Mouse (Mus musculus) v-Abl transformed pro-B cells (cell line): ENCODE results near the gene Pitpnb.

Source experiments
- in situ Hi-C, 2 experiments: fragments of 400-800 bp; cut with MboI; formaldehyde crosslinking; loops; one replicate each; pipeline ENCODE4 v1.15.1; 2025; ENCODE audit not compliant: unreplicated experiment in 2 of 2

Gene Pitpnb

DNA sequence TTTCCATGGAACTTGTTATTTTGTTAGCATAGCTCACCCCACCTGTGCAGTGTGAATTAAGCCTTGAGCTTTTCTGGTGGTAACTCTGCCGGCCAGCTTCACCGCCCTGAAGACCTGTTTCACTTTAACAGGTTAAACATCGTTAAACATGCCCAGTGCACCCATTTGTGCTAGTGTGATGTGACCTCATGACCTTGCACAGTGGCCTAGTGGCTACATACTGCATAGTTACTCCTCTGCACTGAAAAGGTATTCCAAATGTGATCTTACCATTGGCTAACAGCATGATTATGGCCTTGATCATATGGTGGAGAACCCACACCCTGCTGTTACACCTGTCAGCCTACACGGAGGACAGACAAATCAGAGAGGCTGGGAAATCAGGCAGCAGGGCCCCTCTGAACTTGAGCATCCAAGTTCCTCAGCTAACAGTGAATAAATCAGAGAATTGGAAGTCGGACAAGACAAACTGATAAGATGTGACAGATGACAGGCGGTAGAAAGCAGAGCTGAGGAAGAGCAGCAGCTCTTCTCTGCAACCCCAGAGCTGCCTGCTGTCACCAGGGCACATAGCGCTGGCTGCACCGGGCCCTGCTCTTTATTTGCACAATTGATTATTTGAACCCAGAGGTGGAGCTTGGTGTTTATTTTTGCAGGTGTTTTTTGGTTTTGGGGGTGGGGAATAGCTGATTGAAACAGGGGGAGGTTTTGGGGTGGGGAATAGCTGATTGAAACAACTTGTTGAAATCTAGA lies 5.6 kb downstream of the Pitpnb start:
- in situ Hi-C loops, result loop anchor here (5.0 to 25.0 kb wide), 5 partner anchors 64 to 1001 kb away; partner anchors contain the start of genes Hps4 (in 1 of the 2), Pus1 (in 1 of the 2), Srrd (in 1 of the 2) and Tfip11 (in 1 of the 2)

DNA sequence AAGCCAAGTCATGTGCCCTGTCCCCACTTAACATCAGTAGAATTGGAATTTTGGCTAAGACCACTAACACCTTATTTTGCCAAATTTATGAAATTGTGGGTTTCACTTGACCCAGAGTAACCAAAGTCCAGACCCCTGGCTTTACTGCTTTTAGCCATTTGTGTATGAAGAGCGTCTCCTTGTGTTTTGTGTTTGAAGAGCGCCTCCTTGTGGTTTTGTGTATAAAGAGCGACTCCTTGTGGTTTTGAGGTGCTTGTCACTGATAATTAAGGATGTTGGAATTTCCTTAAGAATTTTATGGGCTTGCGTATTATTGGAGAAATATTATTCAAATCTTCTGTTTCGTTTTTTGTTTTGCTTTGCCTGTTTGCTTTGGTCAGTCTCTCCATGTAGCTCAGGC lies 11.0 kb downstream of the Pitpnb start:
- in situ Hi-C loops, result loop anchor here (5.0 to 25.0 kb wide), 2 partner anchors 69 to 996 kb away; partner anchors contain the start of genes Hps4 (in 1 of the 2), Srrd (in 1 of the 2) and Tfip11 (in 1 of the 2)

DNA sequence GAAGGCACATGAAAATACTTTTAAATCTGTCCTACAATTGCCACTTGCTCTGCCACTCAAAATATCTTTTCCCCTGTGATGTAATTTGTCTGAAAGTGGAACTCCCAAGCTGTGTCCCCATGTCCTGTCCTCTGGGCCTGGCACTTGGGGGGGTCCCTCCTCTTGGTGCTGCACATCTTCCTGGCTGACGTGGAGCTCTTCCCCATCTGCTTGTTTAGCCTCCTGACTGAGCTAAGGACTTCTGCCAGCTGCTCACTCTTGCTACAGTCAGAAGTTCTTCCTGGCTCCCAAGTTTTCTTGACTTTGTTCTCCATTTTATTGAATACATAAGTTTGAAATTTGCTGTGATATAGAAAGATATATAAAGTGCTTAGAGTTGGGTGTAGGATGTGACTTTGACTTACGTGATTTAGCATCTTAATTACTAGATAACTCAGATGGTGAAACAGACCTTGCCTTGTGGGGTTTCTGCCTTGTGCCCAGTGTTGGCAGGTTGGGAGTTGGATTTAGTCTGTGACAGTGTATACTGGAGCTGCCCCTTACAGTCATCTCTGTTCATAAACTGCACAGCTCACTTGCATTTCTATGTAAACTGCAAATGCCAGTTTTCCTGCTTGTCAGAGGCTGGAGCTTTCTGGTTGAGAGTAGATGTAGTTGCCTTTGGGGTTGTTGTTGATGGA lies 14.3 kb downstream of the Pitpnb start:
- in situ Hi-C loops, result loop anchor here (5.0 to 25.0 kb wide), 2 partner anchors 73 to 992 kb away; partner anchors contain the start of genes Hps4 (in 1 of the 2), Srrd (in 1 of the 2) and Tfip11 (in 1 of the 2)

DNA sequence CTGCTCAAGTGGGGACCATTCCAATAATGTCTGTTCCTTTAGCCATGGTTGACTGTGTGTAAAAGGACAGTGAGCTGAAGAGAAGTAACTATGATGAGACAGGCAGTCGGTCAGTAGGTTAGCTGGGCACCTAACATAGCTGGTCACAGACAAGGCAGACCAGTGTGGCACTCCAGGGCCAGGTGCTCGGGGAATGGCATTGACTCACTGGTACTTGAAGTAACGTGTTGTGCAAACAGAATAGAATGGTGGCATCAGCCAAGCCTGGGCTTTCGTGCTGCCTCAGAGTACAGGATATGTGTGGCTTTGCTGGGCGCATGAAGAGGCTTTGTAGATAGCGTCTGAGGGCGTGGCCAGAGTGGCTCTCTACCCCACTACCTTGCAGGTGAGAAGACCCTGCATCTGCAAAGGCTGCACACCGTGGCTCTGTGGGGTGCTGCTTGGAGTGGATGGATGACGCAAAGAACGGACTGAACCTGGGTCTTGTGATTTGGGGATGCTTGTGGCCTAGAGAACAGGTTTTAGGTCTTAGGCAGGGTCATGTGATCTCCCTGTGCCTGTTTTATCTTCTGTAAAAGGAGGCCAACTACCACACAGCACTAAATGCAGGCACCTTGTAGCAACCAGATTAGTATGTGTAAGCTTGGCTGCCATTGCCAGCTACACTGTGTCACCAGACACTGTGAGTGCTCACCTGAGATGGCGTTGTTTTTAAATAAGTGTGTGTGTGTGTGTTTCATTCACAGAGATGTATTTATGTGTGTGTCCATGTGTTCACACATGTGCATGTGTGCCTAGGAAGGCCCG lies 26.5 kb downstream of the Pitpnb start:
- in situ Hi-C loops, result no loop called here

DNA sequence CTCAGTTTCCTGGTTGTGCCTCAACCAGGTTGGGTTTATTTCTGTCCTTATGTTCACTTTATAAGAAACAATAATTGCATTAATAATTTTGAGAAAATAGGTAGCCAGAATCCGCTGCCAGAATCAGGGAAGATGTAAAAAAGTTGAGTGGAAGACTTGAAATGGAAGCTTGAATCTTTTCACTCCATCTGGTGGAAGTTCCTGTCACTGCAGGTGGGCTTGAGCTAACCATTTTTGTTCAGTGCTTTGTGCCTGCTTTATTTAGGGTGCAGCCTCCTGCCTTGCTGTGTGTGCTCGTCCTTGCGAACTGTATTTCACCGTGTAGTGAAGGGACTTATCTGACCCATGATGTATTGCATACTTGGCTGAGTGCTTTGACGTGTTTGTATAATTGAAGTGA lies 30.0 kb downstream of the Pitpnb start:
- in situ Hi-C loops, result no loop called here

DNA sequence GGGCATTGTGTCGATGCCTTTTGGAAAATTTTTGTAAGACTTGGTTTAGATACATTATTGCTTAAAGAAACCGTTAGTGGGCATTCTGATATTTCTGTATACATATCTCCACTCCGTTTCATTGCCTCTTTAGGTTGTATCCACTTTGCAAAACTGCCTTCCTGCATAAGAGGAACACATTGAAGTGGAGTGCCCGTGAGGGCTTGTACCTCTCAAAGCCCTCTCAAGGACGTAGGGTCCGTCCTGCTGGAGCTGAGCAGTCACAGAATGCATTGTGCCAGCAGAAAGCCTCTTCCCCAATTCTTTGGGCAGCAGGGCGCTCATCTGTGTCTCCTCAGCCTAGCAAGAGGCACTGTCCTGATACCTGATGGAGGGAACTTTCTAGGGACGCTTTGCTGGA lies 30.5 kb downstream of the Pitpnb start:
- in situ Hi-C loops, result no loop called here

DNA sequence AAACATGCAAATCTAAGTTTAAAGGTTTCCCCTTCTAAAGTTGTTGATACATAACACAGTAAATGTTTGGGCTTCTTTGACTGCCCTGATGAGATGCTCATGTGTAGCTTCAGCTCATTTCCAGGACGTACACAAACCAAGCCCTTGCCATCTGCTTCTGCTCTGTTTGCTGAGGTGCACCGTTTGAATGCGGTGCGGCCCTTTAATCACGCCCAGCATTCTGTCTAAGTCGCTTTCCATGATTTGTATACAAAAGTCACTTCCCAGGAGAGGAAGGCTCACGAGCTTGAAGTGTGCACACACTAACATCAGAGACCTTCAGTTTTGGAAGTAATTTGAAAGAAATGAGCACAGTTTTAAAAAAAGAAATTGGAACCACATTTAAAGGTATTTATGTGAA lies 31.3 kb downstream of the Pitpnb start:
- in situ Hi-C loops, result no loop called here

DNA sequence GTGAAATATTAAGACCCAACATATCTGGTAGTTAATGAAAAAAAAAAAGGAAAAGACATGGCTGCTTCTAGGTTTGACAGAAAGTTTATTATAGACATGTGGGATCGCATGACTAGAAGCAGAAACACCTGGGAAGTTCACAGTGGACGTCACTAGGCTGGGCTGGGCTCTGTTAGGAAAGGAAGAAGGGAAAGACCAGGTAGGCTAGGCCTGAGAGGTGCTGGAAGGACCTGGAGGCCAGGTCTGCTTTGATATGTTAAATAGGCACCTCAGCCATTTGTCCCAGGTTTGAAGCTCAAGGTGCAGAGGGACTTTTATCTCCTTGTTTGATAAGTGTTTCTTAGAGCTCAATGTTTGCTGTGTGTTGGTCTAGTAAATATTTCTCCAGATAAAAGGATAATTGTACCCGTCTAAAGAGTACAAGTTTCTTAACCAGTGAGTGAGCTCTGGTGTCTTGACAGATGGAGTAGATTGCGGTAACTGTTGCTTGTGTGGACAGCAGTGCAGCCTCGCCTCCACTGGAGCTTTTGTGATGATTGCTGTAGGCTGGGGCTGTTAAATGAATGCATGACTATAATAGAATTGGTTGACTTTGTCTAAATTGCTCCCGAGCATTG lies 33.0 kb downstream of the Pitpnb start:
- in situ Hi-C loops, result no loop called here

DNA sequence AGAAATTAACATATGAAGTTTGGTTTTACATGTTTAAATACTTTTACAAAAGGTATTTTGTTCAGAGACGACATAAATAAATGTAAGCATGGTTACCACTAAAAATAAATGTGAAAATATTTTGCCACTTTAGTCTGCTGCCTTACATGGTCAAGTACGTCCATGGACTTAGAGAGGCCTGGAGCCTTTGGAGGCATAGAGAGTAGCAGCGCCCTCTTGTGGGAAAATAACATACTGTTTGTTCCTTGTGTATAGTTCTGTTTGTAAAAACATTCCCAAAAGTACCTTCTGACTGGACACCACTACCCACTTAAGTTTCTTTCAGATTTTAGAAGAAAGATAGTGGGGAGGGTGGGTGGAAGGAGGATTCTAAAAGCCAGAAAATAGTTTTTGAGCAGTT lies 34.0 kb downstream of the Pitpnb start:
- in situ Hi-C loops, result no loop called here

DNA sequence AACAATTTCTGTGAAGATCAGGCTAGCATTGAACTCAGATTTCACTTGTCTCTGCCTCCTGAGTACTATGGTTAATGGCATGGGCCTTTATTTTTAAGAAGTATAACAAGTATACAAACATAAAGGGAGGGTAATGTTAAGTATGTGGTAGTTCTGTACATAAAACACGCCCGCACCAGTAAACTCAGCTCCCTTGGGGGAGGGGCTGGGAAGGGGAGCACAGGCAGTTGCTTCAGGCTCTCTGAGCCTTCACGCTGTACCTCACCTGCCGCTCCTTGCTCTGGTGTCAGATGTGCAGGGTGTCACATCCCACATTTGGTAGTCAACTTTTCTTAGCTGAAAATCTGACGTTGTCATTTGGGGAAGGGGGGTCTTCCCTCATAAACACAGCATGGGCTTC lies 35.6 kb downstream of the Pitpnb start:
- in situ Hi-C loops, result no loop called here

DNA sequence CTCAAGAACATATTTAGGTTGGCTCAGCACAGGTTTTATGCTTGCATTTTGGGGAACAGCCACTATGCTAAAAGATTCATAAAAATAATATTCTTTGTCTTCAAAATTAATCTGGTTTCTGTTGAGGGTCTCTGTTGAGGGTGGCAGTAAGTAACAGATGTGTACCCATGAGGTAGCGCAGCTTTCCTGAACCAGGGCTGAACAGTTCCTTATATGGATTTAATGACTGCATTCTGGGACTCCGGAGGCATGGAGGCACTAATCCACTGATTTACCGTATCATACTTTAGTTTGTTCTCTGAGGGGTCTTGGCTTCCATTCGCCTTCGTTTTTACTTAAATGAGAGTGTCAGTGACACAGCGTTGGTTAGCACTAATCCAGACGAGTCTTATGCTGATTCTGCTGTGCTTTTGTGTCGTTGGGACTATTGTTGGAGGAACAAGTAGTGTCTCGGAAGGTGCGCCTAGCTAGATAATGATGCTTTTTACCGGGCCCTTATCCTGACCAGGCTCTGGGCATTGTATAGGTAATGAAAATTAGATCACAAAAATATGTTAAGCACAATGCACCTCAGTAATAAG lies 37.5 kb downstream of the Pitpnb start:
- in situ Hi-C loops, result no loop called here

DNA sequence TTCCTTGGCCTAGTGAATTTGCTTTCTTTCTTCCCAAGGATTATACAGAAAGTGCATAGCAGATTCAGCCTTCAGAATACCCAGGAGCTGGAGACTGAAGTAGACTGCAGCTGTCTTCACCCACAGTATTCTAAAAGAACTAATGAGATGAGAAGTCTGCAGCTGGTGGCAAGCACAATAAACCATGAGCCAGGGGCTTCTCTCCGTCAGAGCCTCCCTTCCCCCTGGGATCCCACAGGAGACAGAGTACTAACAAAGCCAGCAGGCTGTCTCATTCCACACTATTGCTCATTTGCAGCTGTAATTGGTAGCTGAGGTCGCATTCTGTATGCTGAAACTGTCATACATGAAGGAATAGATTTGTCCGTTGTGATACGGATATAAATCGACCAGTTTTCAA lies 38.0 kb downstream of the Pitpnb start:
- in situ Hi-C loops, result no loop called here

DNA sequence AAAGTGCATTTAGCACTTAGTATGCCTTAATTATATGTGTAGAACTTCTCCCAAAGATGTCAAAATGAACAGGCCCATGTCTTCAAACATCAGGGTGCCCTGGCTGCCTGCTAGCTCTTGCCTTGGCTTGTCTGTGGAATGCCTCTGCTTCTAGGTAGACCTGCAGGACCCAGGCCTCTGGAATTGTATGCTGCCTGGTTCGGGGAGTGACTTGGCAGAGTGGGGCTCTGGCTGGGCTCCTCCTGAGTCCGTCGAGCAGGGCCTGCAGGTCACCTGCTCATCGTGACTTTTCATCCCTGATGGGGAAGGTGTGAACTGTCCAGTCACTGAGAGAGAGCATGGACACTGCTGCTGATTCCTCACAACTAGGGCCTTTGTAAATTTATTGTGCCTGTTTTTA lies 45.1 kb downstream of the Pitpnb start:
- in situ Hi-C loops, result loop anchor here in 1 of 2 experiments (25.0 kb wide), 1 partner anchor 987 kb away; the partner anchor contains the start of gene Gm6583

DNA sequence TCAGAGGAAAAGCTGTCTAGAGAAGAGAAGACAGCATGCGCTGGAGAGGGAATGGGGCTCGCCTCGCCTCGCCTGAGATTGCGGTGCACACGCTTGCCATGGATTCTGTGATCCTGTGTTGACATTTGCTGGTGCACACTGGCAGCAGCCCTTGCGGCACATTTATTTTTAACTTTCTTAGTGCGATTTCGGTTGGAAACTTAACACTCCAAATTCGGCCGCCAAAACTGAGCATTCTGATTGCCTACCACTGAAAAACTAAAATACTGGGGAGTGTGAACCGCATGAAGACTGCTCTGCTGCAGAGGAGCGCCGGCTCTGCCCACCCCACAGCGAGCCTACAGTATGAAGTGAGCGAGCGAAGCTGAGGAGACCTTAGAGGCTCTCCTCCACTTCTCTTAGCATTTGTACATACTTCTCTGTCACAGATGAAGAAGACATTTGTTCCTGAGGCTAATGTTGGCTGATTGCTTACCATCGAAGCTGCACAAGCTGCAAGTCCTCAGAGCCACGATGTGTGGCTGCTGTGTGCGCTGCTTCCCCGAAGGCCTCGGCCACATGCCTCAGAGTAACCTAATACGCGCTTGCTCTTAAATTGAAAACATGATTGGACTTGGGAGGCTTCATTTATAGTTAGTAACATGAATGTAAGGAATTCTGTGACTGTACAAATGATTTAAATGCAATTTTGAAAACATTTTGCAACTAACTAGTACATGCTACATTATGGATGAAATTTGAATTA lies 45.9 kb downstream of the Pitpnb start:
- in situ Hi-C loops, result loop anchor here in 1 of 2 experiments (25.0 kb wide), 1 partner anchor 986 kb away; the partner anchor contains the start of gene Gm6583

DNA sequence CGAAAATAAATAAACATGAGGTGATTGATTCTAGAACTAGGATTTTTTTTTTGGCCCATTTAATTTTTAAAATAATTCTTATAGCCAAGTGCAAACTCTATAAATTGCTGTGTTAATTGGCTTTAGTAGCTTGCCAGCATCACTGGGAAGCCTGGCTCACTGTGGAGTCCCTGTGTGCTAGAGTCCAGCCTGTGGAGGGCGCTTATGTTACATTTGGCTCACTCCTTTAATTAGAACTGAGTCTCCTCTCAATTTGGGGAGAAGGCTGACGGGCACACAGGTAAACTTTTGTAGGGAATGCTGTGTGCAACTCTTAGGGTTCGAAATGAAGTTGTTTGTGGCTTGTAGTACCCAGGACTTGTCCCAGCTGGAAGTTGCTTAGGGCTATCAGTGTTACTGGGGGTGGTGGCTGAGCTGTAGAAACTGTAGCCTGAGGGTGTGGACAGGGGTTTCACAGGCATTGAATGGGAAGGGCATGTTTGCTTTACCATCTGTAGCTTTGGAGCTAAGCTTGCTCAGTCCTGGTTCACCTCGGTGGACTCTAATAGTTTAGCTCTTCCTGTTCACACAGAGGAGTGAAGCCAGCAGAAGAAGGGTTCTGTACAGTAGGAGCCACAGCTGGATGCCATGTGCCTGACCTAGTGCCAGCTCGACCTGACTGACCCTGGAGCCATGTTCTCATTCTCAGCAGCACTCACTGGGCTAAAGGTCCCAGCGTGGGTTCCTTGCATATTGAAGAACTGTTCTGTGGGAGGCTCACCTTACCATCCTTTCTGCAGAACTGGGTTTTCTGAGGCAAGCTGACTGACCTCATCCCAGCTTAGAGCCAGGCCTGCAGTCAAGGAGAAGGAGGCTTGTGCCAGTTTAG lies 47.8 kb downstream of the Pitpnb start:
- in situ Hi-C loops, result loop anchor here in 1 of 2 experiments (25.0 kb wide), 1 partner anchor 984 kb away; the partner anchor contains the start of gene Gm6583

DNA sequence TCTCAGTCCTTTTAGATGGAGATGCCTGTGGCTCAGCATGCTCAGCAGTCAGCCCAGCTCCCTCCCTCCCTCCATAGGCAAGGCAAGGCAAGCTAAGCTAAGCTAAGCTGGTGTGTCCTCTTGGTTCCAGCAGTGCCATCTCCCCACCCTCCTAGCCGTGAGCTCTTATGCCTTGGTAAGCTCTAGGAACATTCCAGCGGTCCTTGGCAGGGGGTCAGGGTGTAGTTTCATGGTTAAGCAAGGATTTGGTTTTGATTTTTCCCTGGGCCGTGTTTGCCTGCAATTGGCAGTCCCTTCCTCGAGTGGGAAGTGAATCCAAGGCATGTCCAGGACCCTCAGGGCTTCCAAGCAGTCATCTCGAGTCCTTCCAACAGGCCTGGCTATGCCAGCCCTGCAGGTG lies 52.8 kb downstream of the Pitpnb start:
- in situ Hi-C loops, result loop anchor here in 1 of 2 experiments (25.0 kb wide), 1 partner anchor 979 kb away; the partner anchor contains the start of gene Gm6583

DNA sequence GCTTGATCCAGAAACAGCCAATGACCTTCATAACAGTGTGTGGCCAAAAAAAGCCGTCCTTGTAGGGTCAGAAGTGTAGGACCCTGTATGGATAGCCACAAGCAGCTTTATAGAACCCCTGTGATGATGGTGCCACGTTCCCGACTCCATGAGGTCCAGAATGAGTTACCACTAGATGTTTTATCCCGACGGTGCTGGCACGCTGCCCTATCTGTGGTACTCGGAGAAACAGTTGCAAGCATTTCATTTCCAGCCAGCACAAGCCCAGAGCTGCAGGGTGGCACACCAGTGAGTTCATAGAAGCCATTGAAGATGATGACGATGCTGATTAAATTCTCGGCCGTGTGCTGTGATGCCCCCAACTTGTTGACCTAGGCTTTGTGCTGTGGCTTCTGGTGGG lies 60.3 kb downstream of the Pitpnb start:
- in situ Hi-C loops, result loop anchor here in 1 of 2 experiments (25.0 kb wide), 1 partner anchor 971 kb away; the partner anchor contains the start of gene Gm6583

DNA sequence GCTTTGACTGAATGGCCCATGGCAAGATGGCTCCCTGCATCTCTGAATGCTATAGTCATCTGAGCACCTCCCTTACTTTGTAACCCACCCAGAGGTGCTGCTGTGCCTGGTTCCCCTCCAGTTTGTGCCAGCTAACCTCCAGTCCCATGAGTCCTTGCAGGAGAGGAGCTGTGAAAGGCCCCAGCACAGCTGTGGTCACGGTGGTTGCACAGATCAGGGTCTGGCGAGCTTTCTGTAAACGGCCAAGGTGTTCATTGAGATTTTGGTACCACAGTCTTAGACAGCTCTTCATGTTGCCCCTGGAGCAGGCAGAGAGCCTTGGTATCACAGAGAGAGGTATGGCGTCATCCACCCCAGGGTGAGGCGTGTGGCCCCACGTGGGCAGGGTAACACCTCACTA lies 60.9 kb downstream of the Pitpnb start:
- in situ Hi-C loops, result loop anchor here in 1 of 2 experiments (25.0 kb wide), 1 partner anchor 971 kb away; the partner anchor contains the start of gene Gm6583
